Comparison of ENCODE assay signal across 8 mouse cellular contexts in genomic region chr8:127065791-127066190, GRCm38 (mm10). TPM values are rescaled to one million over a fixed set of nuclear protein-coding genes. Genes with fewer than 3 reads are reported as not detected.
DNase-seq lines count a peak whose midpoint lies in the region; ATAC-seq lines count a peak whose summit lies in the region.
"Had no signal": no experiment of that assay in that cellular context is flagged by ENCODE, and none has a peak within 500 bp of the region (broad histone marks: within the 10 kb centered on the region; RNA-seq: fewer than 3 reads in every experiment).

No protein-coding gene starts in this region.

- H3K4me3 ChIP-seq in embryonic facial prominence, embryonic 10.5 days, result peak overlapping the region; percentile 97
- H3K4me3 ChIP-seq in embryonic facial prominence, embryonic 11.5 days (ENCODE audit: low read depth, low read length), result peak overlapping the region; percentile 75
- peak overlapping the region; percentile 92 for H3K4me3 ChIP-seq in hindbrain, embryonic 16.5 days (ENCODE audit: low read length)
- peak overlapping the region; percentile 96 for H3K4me3 ChIP-seq in midbrain, embryonic 10.5 days

- DNase-seq in embryonic facial prominence, embryonic 10.5 days (ENCODE audit: low spot score), result no peak
- DNase-seq in embryonic facial prominence, embryonic 11.5 days (ENCODE audit: low spot score), result no peak
- no peak for DNase-seq in midbrain, embryonic 10.5 days (ENCODE audit: low spot score)
- DNase-seq in retina, postnatal 1 day, result no peak
- no peak for DNase-seq in spleen, postnatal 14 days (ENCODE audit: low spot score in 2 of 2)
- DNase-seq in natural killer cell, adult 2 months (ENCODE audit: low spot score in 2 of 2), result no peak
- DNase-seq: thymus, postnatal 14 days had no signal

- ATAC-seq in embryonic facial prominence, embryonic 11.5 days (replicated peaks; ENCODE audit: insufficient number of reproducible peaks, low FRiP score, low TSS enrichment, low read depth), result no peak
- ATAC-seq in hindbrain, embryonic 16.5 days, result no peak

- no peak overlapping the region for H3K9ac ChIP-seq in embryonic facial prominence, embryonic 11.5 days (replicated peaks; ENCODE audit: low read length)
- no peak overlapping the region for H3K9ac ChIP-seq in hindbrain, embryonic 16.5 days (ENCODE audit: low read depth, low read length)

- H3K36me3 ChIP-seq in embryonic facial prominence, embryonic 10.5 days (replicated peaks), result no peaks in the 10 kb centered on the region
- no peaks in the 10 kb centered on the region for H3K36me3 ChIP-seq in embryonic facial prominence, embryonic 11.5 days (replicated peaks; ENCODE audit: control insufficient read depth, insufficient read depth, low read depth, low read length)
- no peaks in the 10 kb centered on the region for H3K36me3 ChIP-seq in hindbrain, embryonic 16.5 days (ENCODE audit: control insufficient read depth, insufficient read depth, low read length)
- no peaks in the 10 kb centered on the region for H3K36me3 ChIP-seq in midbrain, embryonic 10.5 days

- 62% methylated on average over 1 of the region's 1 CpGs for WGBS in embryonic facial prominence, embryonic 10.5 days
- WGBS in embryonic facial prominence, embryonic 11.5 days, result 53% methylated on average over 1 of the region's 1 CpGs
- WGBS in hindbrain, embryonic 16.5 days, result 63% methylated on average over 1 of the region's 1 CpGs
- WGBS in midbrain, embryonic 10.5 days, result 71% methylated on average over 1 of the region's 1 CpGs

- peak overlapping the region; percentile 59; the same call in 1 of the 2 replicates for H3K4me2 ChIP-seq in embryonic facial prominence, embryonic 11.5 days (ENCODE audit: low read depth, low read length)
- H3K4me2 ChIP-seq in hindbrain, embryonic 16.5 days (ENCODE audit: low read length), result peak overlapping the region; percentile 82

- no peak overlapping the region for H3K27ac ChIP-seq in embryonic facial prominence, embryonic 10.5 days (replicated peaks)
- no peak overlapping the region for H3K27ac ChIP-seq in embryonic facial prominence, embryonic 11.5 days (replicated peaks; ENCODE audit: low read depth, low read length)
- H3K27ac ChIP-seq in hindbrain, embryonic 16.5 days (ENCODE audit: low read depth, low read length), result no peak overlapping the region
- H3K27ac ChIP-seq in midbrain, embryonic 10.5 days (replicated peaks), result peak overlapping the region; percentile 99

- H3K9me3 ChIP-seq in embryonic facial prominence, embryonic 10.5 days, result no peaks in the 10 kb centered on the region
- no peaks in the 10 kb centered on the region for H3K9me3 ChIP-seq in embryonic facial prominence, embryonic 11.5 days (replicated peaks; ENCODE audit: control insufficient read depth, low read length)
- H3K9me3 ChIP-seq in hindbrain, embryonic 16.5 days (ENCODE audit: control insufficient read depth, low read length), result no peaks in the 10 kb centered on the region
- no peaks in the 10 kb centered on the region for H3K9me3 ChIP-seq in midbrain, embryonic 10.5 days (replicated peaks)

- H3K27me3 ChIP-seq in embryonic facial prominence, embryonic 10.5 days (replicated peaks; ENCODE audit: low read depth, poor library complexity, severe bottlenecking), result no peaks in the 10 kb centered on the region
- no peaks in the 10 kb centered on the region for H3K27me3 ChIP-seq in embryonic facial prominence, embryonic 11.5 days (ENCODE audit: control insufficient read depth, insufficient read depth, low read length)
- no peaks in the 10 kb centered on the region for H3K27me3 ChIP-seq in hindbrain, embryonic 16.5 days (replicated peaks; ENCODE audit: control insufficient read depth, insufficient read depth, low read length)
- no peaks in the 10 kb centered on the region for H3K27me3 ChIP-seq in midbrain, embryonic 10.5 days (ENCODE audit: low read depth, poor library complexity, severe bottlenecking)

- peaks cover 59% of the 10 kb centered on the region for H3K4me1 ChIP-seq in embryonic facial prominence, embryonic 10.5 days
- H3K4me1 ChIP-seq in embryonic facial prominence, embryonic 11.5 days (ENCODE audit: control insufficient read depth, insufficient read depth, low read length), result no peaks in the 10 kb centered on the region
- H3K4me1 ChIP-seq in hindbrain, embryonic 16.5 days (ENCODE audit: control insufficient read depth, insufficient read depth, low read depth, low read length), result peaks cover 17% of the 10 kb centered on the region
- peaks cover 52% of the 10 kb centered on the region for H3K4me1 ChIP-seq in midbrain, embryonic 10.5 days

RNA-seq across cellular contexts. Expression of gene Pard3, which starts 2.1 kb away (rescaled TPM):
- polyA plus RNA-seq in embryonic facial prominence, embryonic 10.5 days (2016; fragmentation: Nextera tagmentation; extraction: Ambion mirVana), result 30.8 and 33.4 TPM in 2 replicates
- polyA plus RNA-seq in embryonic facial prominence, embryonic 11.5 days (2014; fragmentation: Nextera tagmentation; extraction: Ambion mirVana), result 34.5 and 39.4 TPM in 2 replicates
- 12.1 and 14.3 TPM in 2 replicates for polyA plus RNA-seq in hindbrain, embryonic 16.5 days (2015; fragmentation: Nextera tagmentation; extraction: Ambion mirVana)
- polyA plus RNA-seq in midbrain, embryonic 10.5 days (2016; fragmentation: Nextera tagmentation; extraction: Ambion mirVana), result 25.1 and 26.1 TPM in 2 replicates
